Mouse (Mus musculus) G1E (cell line): ENCODE results near the gene Myct1.

ENCODE experiments used
- CTCF ChIP-seq: IDR thresholded peaks from 2 replicates; pipeline ENCODE4 v1.5.1; 2012; ENCODE audit warnings: low read depth, low read length, inconsistent platforms, mixed read lengths
- GATA1 ChIP-seq: IDR thresholded peaks from 2 replicates; pipeline ENCODE4 v1.6.1; 2012; ENCODE audit warnings: borderline replicate concordance, low read length, inconsistent platforms, mixed read lengths

DNA sequence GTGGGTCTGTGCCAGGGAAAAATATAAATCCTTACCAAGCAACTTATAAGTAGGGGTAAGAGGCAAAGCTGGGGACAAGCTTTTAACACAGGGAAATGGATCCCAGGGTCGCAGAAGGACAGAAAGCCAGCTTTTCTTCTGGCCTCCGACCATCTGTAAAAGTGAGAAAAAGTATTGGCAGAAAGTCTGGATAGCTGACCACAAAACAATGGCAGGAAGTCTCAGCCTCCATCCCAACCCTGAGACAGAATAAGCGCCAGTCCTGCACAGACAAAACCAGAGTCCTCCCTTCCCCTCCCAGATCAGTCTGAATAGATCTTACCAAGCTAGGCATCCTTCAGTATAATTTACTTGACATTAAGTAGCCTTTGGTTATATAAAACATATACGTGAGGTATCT is 1.6 kb upstream of the Myct1 start:
- TF ChIP-seq CTCF (no peak), GATA1 (no peak)
